Mouse (Mus musculus) erythroblast, embryonic 14.5 days (primary cell): ENCODE results near the gene Slc7a6. TPM values are rescaled to one million over a fixed set of nuclear protein-coding genes. Genes with fewer than 3 reads are reported as not detected.
A peak's percentile ranks its signal among the peaks of the same experiment; 100 is the strongest.
"Not testable (repeated sequence)": the region's sequence is repeated elsewhere in the genome, so short reads cannot be mapped to it uniquely, and the experiment has no call there.

Experiments used
- H3K27me3 ChIP-seq: 2 replicates; pipeline ENCODE4 v1.6.1; 2012; ENCODE audit warnings: inconsistent platforms; ENCODE audit not compliant: control insufficient read depth
- H3K36me3 ChIP-seq: 2 replicates; pipeline ENCODE4 v1.6.1; 2012; ENCODE audit warnings: mild to moderate bottlenecking, inconsistent platforms; ENCODE audit not compliant: control insufficient read depth
- H3K4me1 ChIP-seq: 2 replicates; pipeline ENCODE4 v1.6.1; 2012; ENCODE audit warnings: inconsistent platforms; ENCODE audit not compliant: control insufficient read depth
- H3K4me3 ChIP-seq: replicated peaks from 2 replicates; pipeline ENCODE3; 2012; ENCODE audit warnings: moderate library complexity, mild to moderate bottlenecking, inconsistent platforms
- H3K9me3 ChIP-seq: 2 replicates; pipeline ENCODE4 v1.6.1; 2012; ENCODE audit warnings: low read length, inconsistent platforms, mixed read lengths; ENCODE audit not compliant: control insufficient read depth
- GATA1 ChIP-seq: IDR thresholded peaks from 2 replicates; pipeline ENCODE4 v1.6.1; 2012; ENCODE audit warnings: low read length, inconsistent platforms, mixed read lengths
- TAL1 ChIP-seq: IDR thresholded peaks from 3 replicates; pipeline ENCODE4 v1.6.1; 2012; ENCODE audit warnings: low read length, inconsistent platforms, mixed read lengths
- polyA plus RNA-seq: library from polyadenylated mRNA; stranded (reverse); fragments of >175 nt; gene quantifications from 2 replicates; pipeline ENCODE4 v1.2.3, GENCODE M21; 2012

Gene Slc7a6
- polyA plus RNA-seq, 1 experiment = 0.06 TPM

DNA sequence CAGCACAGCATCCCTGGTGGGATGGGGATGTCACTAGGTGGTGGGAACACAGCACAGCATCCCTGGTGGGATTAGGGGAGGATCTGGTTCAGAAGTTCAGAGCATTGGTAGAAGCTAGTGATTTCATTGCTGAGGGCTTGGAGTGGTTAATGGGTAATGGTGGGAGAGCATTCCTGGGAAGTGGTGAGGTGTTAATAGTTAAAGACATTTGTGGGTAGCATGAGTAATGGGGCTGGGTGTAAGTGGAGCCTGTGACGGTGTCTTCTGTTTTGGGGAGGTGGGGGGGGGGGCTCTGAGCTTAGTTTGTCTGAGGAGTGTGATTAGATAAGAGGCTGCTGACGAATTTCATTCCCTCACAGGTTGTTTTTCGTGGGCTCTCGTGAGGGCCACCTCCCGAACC, 25.4 kb downstream of the Slc7a6 start:
- Histone ChIP-seq H3K4me3 (no peak overlapping the region), H3K36me3 (peaks cover 31% of the 10 kb centered on the region), H3K27me3 (peaks cover 5% of the 10 kb centered on the region; the same call in 1 of the 2 replicates), H3K4me1 (peaks cover 8% of the 10 kb centered on the region), H3K9me3 (no peaks in the 10 kb centered on the region)
- TF ChIP-seq TAL1 (no peak), GATA1 (no peak)

DNA sequence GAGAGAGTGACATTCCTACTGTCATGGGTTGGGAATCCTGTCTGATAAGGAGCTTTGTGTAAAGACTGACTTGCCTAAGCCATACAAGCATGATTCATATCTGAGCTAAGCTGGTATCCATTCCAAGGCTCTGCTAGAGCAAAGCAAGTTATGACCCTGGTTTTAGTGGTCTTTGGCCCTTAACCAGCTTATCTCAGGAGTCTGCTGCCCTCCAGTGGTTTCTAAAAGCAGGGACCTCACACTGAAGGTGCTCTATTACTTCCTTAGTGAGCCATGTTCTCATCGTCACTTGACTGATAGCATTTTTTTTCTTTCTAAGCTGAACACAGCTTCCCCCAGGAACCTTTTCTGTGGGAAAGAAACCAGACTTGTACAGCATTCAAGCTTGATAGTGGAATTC, 30.1 kb downstream of the Slc7a6 start:
- TF ChIP-seq TAL1 = no peak
- no peak for TF ChIP-seq GATA1
- Histone ChIP-seq H3K4me1 (no peaks in the 10 kb centered on the region), H3K27me3 (no peaks in the 10 kb centered on the region), H3K36me3 (peaks cover 71% of the 10 kb centered on the region), H3K9me3 (no peaks in the 10 kb centered on the region), H3K4me3 (no peak overlapping the region)

DNA sequence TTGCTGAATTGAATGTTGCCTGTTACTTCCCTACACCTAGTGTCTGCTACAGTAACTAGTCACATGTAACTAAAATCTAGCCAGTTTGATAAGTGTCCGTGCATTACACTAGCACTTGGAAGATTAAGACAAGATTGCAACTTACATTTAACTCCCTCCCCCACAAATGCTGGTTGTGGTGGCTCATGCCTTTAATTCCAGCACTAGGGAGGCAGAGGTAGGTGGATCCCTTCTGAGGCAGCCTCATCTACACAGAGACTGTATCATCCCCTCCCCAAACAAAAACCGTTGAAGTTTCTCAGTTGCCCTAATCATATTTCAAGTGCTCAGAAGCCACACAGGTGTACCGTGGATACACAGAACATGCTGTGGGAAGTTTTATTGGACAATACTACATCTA, 30.9 kb downstream of the Slc7a6 start:
- not testable (repeated sequence) for H3K4me3 ChIP-seq, H3K27me3 ChIP-seq, H3K4me1 ChIP-seq, H3K9me3 ChIP-seq
- peaks cover 77% of the 10 kb centered on the region for H3K36me3 ChIP-seq

DNA sequence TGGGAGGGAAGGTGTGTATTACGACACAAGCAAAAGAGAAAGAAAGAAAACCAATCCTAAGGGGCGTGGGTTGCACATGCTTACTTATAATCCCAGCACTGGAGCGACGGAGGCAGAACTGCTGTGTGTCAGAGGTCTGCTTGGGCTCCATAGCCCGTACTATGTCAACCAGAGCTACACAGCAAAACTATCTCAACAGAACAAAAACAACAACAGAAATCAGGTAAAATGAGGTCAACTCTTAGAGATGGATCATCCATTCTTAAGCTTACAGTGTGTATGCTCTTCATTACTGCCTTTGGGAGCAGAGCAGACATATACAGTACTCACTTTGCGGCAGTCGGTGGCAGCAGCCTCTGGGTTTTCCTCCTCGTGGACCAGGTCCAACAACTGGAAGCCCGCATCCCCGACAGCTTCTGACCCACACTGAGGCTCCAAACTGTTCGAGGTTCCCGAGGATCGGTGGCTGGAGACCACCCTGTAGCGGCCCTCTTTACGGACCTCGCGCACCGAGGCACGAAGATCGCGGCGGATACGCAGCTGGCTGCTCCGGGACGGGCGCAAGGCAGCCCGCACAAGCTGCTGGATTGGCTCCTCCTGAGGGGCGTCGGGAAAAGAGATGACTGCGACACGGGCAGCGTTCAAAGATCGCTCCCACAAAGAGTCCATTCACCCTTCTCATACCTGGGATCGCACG, 41.5 kb downstream of the Slc7a6 start:
- Histone ChIP-seq H3K36me3 (peaks cover 47% of the 10 kb centered on the region), H3K4me3 (peak overlapping the region; percentile 91), H3K27me3 (no peaks in the 10 kb centered on the region), H3K9me3 (no peaks in the 10 kb centered on the region), H3K4me1 (peaks cover 34% of the 10 kb centered on the region)
- TF ChIP-seq GATA1 (no peak), TAL1 (no peak)

DNA sequence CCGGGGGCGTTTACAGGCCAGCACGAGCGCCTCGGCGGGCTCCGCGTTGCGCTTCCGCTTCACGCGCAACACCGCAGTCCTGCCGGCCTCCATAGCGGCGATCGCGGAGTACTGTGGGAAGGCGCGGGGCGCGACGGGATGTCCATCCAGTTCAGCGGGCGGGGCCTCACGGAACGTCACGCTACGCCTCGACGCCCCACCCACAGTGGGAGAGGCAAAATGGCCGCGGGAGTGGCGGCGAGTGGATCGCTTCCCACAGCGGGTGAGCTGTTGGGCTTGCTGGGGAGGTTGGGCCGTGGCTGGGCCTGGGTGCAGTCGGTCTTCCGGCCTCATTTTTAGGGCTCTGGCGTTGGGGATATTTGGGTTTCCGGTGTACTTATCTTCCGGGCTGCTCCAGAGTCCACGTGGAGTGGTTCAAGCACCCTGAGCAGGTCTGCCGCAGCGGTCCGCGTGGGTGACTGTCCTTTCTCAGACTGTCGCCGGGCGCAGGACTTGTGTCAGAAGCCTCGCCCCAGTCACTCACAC, 42.2 kb downstream of the Slc7a6 start, which contains the start of the genes Slc7a6os and Prmt7:
Gene Slc7a6os (minus strand): TSS at position 115 of the 525 bp plus-strand sequence.
Gene Prmt7 (plus strand): TSS at position 116 of the 525 bp plus-strand sequence.
- H3K4me3 ChIP-seq = peak within 1 kb of the TSS; percentile 91
- H3K4me1 ChIP-seq = peaks cover 34% of the 10 kb centered on the region
- TF ChIP-seq GATA1 (no peak), TAL1 (no peak)
- peaks cover 49% of the 10 kb centered on the region for H3K36me3 ChIP-seq
- H3K9me3 ChIP-seq = no peaks in the 10 kb centered on the region
- H3K27me3 ChIP-seq = no peaks in the 10 kb centered on the region

DNA sequence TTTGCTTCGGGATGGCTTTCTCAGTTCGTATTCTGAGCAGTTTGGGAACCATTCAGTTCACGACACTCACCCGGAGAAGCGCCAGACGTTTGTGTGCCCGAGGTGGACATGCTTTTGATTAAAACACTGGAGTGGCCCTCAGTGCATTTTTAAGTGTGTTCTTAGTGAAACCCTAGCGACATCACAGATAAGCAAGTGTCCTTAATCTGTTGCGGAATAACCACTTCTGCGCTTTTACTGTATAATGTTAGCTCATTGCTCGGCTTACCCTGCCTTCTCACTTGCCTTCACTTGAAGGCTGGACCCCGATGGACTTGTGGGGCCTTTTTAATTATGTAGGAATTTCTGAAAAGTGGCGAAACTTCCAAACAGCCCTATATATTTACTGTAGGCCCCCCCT, 42.8 kb downstream of the Slc7a6 start:
- Histone ChIP-seq H3K36me3 (peaks cover 52% of the 10 kb centered on the region), H3K4me3 (peak overlapping the region; percentile 91), H3K9me3 (no peaks in the 10 kb centered on the region), H3K27me3 (no peaks in the 10 kb centered on the region), H3K4me1 (peaks cover 34% of the 10 kb centered on the region)
- TF ChIP-seq GATA1 = no peak
- no peak for TF ChIP-seq TAL1

DNA sequence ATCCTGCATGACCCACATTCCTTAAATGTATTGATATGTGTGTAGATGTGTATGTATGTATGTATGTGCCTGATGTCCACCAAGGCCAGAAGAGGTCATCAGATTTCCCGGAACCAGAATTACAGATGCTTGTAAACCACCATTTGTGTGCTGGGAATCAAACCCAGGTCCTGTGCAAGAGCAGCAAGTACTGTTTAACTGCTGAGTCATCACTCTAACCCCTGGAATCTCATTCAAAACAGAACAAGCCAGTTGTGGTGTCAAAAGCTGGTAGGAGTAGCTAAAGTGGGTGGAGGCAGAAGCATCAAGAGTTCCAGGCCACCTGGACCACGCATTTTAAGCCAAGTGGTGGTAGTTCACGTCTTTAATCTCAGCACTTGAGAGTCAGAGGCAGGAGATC, 45.3 kb downstream of the Slc7a6 start:
- no peak overlapping the region for H3K4me3 ChIP-seq
- H3K9me3 ChIP-seq = no peaks in the 10 kb centered on the region
- TF ChIP-seq TAL1 = no peak
- no peak for TF ChIP-seq GATA1
- no peaks in the 10 kb centered on the region for H3K27me3 ChIP-seq
- peaks cover 53% of the 10 kb centered on the region for H3K36me3 ChIP-seq
- H3K4me1 ChIP-seq = peaks cover 31% of the 10 kb centered on the region

DNA sequence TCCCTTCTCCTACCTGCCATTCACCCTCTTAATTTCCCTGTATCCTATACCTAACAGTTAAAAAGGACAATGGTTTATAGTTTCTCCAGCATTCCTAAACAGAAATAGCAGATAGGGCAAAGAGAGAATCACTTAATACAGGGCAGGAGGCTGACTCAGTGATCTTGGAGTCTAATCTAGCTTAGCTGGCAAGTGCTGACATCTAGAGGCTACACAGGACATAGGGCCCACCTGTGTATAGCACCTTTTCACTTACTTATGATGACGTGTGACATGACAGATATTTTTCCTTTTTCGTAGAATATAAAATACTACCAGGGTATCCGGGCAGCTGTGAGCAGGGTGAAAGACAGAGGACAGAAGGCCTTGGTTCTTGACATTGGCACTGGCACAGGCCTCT, 51.0 kb downstream of the Slc7a6 start:
- no peaks in the 10 kb centered on the region for H3K9me3 ChIP-seq
- no peaks in the 10 kb centered on the region for H3K27me3 ChIP-seq
- no peak overlapping the region for H3K4me3 ChIP-seq
- H3K4me1 ChIP-seq = peaks cover 2% of the 10 kb centered on the region
- TF ChIP-seq GATA1 (no peak), TAL1 (no peak)
- H3K36me3 ChIP-seq = peaks cover 69% of the 10 kb centered on the region

DNA sequence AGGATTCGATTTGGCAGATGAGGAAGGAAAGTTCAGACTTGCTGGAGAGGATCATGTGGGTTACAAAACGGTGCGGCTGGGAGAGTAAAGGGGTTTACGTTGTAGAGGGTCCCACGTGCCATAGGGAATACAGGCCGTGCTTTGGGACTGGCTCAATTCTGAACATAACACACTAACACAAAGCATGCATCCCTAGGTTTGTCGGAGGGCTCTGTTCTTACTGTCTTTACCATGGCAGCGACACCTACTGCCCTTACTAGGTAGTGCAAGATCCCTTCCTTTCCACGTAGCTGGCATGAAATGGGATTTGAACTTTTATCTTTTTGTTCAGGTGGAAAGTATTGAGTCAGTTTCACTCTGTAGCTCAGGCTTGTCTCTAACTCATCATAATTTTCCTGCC, 57.9 kb downstream of the Slc7a6 start:
- Histone ChIP-seq H3K4me1 (no peaks in the 10 kb centered on the region), H3K36me3 (peaks cover 57% of the 10 kb centered on the region), H3K4me3 (no peak overlapping the region), H3K27me3 (no peaks in the 10 kb centered on the region), H3K9me3 (no peaks in the 10 kb centered on the region)
- no peak for TF ChIP-seq TAL1
- no peak for TF ChIP-seq GATA1

DNA sequence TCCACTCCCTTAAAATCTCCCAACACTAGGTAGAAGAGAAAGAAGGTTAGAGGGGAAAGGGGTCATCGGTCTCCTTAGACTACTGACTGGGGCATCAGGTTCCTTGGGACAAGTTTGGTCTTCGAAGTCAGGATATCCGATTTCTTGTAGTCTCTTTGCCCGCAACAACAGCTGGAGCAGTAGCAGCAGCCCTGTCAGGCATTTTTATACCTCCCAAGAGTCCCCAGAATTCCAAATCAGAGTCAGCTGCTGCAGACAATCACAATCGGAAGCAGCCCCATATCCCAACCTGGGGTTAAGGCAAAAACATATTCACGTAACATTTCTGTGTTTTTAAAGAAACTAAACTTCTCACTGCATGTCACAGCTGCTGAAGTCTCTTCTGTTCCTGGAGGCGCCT, 62.9 kb downstream of the Slc7a6 start:
- no peaks in the 10 kb centered on the region for H3K4me1 ChIP-seq
- peaks cover 60% of the 10 kb centered on the region for H3K36me3 ChIP-seq
- H3K27me3 ChIP-seq = no peaks in the 10 kb centered on the region
- no peaks in the 10 kb centered on the region for H3K9me3 ChIP-seq
- TF ChIP-seq TAL1 = no peak
- no peak for TF ChIP-seq GATA1
- no peak overlapping the region for H3K4me3 ChIP-seq
